Mouse (Mus musculus) heart, embryonic 10.5 days (tissue): ENCODE measurements around the gene Slc25a19. TPM values are rescaled to one million over a fixed set of nuclear protein-coding genes. Genes with fewer than 3 reads are reported as not detected.
A peak's percentile ranks its signal among the peaks of the same experiment; 100 is the strongest.
"Not testable (repeated sequence)": the region's sequence is repeated elsewhere in the genome, so short reads cannot be mapped to it uniquely, and the experiment has no call there.

Experiments used
- DNase-seq: peaks from one replicate; pipeline ENCODE4 v3.0.0-alpha.2; 2017; ENCODE audit warnings: low spot score
- H3K27ac ChIP-seq: fragments of 300-500 bp; sonication (generic); 2 replicates; pipeline ENCODE4 v1.5.1; 2016; ENCODE audit warnings: mild to moderate bottlenecking
- H3K27me3 ChIP-seq: fragments of 300-500 bp; sonication (generic); 2 replicates; pipeline ENCODE4 v1.6.1; 2016; ENCODE audit warnings: mild to moderate bottlenecking; ENCODE audit not compliant: poor library complexity, insufficient read depth, severe bottlenecking
- H3K36me3 ChIP-seq: fragments of 300-500 bp; sonication (generic); 2 replicates; pipeline ENCODE4 v1.6.1; 2016; ENCODE audit warnings: mild to moderate bottlenecking, moderate library complexity
- H3K4me1 ChIP-seq: fragments of 300-500 bp; sonication (generic); 2 replicates; pipeline ENCODE4 v1.6.1; 2016; ENCODE audit warnings: mild to moderate bottlenecking
- H3K4me3 ChIP-seq: fragments of 300-500 bp; sonication (generic); 2 replicates; pipeline ENCODE4 v1.5.1; 2016; ENCODE audit warnings: mild to moderate bottlenecking, moderate library complexity
- H3K9me3 ChIP-seq: fragments of 300-500 bp; sonication (generic); 2 replicates; pipeline ENCODE4 v1.6.1; 2016; ENCODE audit warnings: mild to moderate bottlenecking, moderate library complexity
- WGBS: fragments of 180-500 bp; shearing (Covaris S2); methylation state at CpG from one replicate; pipeline ENCODE4 v1.1.7; 2016; 5-methylcytosine and 5-hydroxymethylcytosine counted together
- polyA plus RNA-seq: library from polyadenylated mRNA; unstranded; fragments of >200 nt; fragmentation: Nextera tagmentation; extraction: Ambion mirVana; gene quantifications from 2 replicates; pipeline ENCODE4 v1.2.1, GENCODE M21; 2016

The Slc25a19 gene
- polyA plus RNA-seq, 1 experiment from 2014 or later, result 33.5 TPM

GRCm38 (mm10) chr11:115653194-115653593, 25.1 kb upstream of the Slc25a19 start:
- 67% methylated on average over 3 of the region's 3 CpGs for WGBS
- Histone ChIP-seq H3K4me1 (peaks cover 25% of the 10 kb centered on the region), H3K9me3 (no peaks in the 10 kb centered on the region), H3K4me3 (no peak overlapping the region), H3K36me3 (peaks cover 35% of the 10 kb centered on the region), H3K27ac (peak overlapping the region; percentile 52; the same call in 1 of the 2 replicates), H3K27me3 (no peaks in the 10 kb centered on the region)
- no peak for DNase-seq

GRCm38 (mm10) chr11:115651680-115652079, 23.6 kb upstream of the Slc25a19 start:
- no peaks in the 10 kb centered on the region for H3K9me3 ChIP-seq
- peaks cover 43% of the 10 kb centered on the region for H3K36me3 ChIP-seq
- WGBS, result 88% methylated on average over 3 of the region's 3 CpGs

GRCm38 (mm10) chr11:115649706-115650105, 21.6 kb upstream of the Slc25a19 start:
- 56% methylated on average over 10 of the region's 10 CpGs for WGBS
- peaks cover 46% of the 10 kb centered on the region for H3K36me3 ChIP-seq
- H3K4me1 ChIP-seq, result peaks cover 25% of the 10 kb centered on the region
- no peaks in the 10 kb centered on the region for H3K9me3 ChIP-seq
- H3K27ac ChIP-seq, result peak overlapping the region; percentile 42; the same call in 1 of the 2 replicates
- H3K4me3 ChIP-seq, result no peak overlapping the region
- no peaks in the 10 kb centered on the region for H3K27me3 ChIP-seq
- DNase-seq, result no peak

More at GRCm38 (mm10) chr11:115651680-115652079, 23.6 kb upstream of the Slc25a19 start:
- DNase-seq, result no peak
- Histone ChIP-seq H3K27ac (no peak overlapping the region), H3K4me1 (peaks cover 25% of the 10 kb centered on the region), H3K4me3 (no peak overlapping the region), H3K27me3 (no peaks in the 10 kb centered on the region)

GRCm38 (mm10) chr11:115647459-115647858, 19.4 kb upstream of the Slc25a19 start:
- Histone ChIP-seq H3K27ac (no peak overlapping the region), H3K9me3 (no peaks in the 10 kb centered on the region), H3K4me1 (peaks cover 14% of the 10 kb centered on the region), H3K36me3 (peaks cover 52% of the 10 kb centered on the region), H3K4me3 (no peak overlapping the region), H3K27me3 (no peaks in the 10 kb centered on the region)
- WGBS, result 54% methylated on average over 6 of the region's 6 CpGs
- DNase-seq, result no peak

GRCm38 (mm10) chr11:115646439-115646838, 18.3 kb upstream of the Slc25a19 start:
- H3K4me3 ChIP-seq, result no peak overlapping the region
- DNase-seq, result no peak
- H3K4me1 ChIP-seq, result peaks cover 12% of the 10 kb centered on the region
- H3K27ac ChIP-seq, result no peak overlapping the region
- peaks cover 52% of the 10 kb centered on the region for H3K36me3 ChIP-seq
- 88% methylated on average over 9 of the region's 9 CpGs for WGBS
- no peaks in the 10 kb centered on the region for H3K9me3 ChIP-seq
- no peaks in the 10 kb centered on the region for H3K27me3 ChIP-seq

GRCm38 (mm10) chr11:115645498-115645897, 17.4 kb upstream of the Slc25a19 start:
- not testable (repeated sequence) for H3K27ac ChIP-seq, H3K9me3 ChIP-seq, DNase-seq, H3K27me3 ChIP-seq, H3K4me3 ChIP-seq
- peaks cover 14% of the 10 kb centered on the region for H3K4me1 ChIP-seq
- 90% methylated on average over 14 of the region's 14 CpGs for WGBS
- peaks cover 52% of the 10 kb centered on the region for H3K36me3 ChIP-seq

- WGBS, result 90% methylated on average over 13 of the region's 13 CpGs
- Histone ChIP-seq H3K27ac (no peak overlapping the region), H3K27me3 (no peaks in the 10 kb centered on the region), H3K9me3 (no peaks in the 10 kb centered on the region), H3K36me3 (peaks cover 44% of the 10 kb centered on the region), H3K4me1 (peaks cover 7% of the 10 kb centered on the region; the same call in 1 of the 2 replicates), H3K4me3 (no peak overlapping the region)
- DNase-seq, result no peak
Observed at GRCm38 (mm10) chr11:115644308-115644707, 16.2 kb upstream of the Slc25a19 start.

- Histone ChIP-seq H3K4me3 (no peak overlapping the region), H3K27me3 (no peaks in the 10 kb centered on the region)
- 71% methylated on average over 10 of the region's 10 CpGs for WGBS
Observed at GRCm38 (mm10) chr11:115643265-115643664, 15.2 kb upstream of the Slc25a19 start.

GRCm38 (mm10) chr11:115642705-115643104, 14.6 kb upstream of the Slc25a19 start:
- DNase-seq, result no peak
- H3K27me3 ChIP-seq, result no peaks in the 10 kb centered on the region

More at GRCm38 (mm10) chr11:115643265-115643664, 15.2 kb upstream of the Slc25a19 start:
- peaks cover 38% of the 10 kb centered on the region for H3K36me3 ChIP-seq
- peaks cover 10% of the 10 kb centered on the region; the same call in 1 of the 2 replicates for H3K4me1 ChIP-seq
- H3K9me3 ChIP-seq, result no peaks in the 10 kb centered on the region
- H3K27ac ChIP-seq, result no peak overlapping the region
- no peak for DNase-seq

GRCm38 (mm10) chr11:115641664-115642036, 13.6 kb upstream of the Slc25a19 start:
- no peak for DNase-seq
- Histone ChIP-seq H3K36me3 (peaks cover 29% of the 10 kb centered on the region), H3K4me1 (peaks cover 10% of the 10 kb centered on the region; the same call in 1 of the 2 replicates), H3K27me3 (no peaks in the 10 kb centered on the region), H3K27ac (no peak overlapping the region), H3K9me3 (no peaks in the 10 kb centered on the region), H3K4me3 (no peak overlapping the region)
- 86% methylated on average over 4 of the region's 4 CpGs for WGBS

More at GRCm38 (mm10) chr11:115642705-115643104, 14.6 kb upstream of the Slc25a19 start:
- Histone ChIP-seq H3K27ac (no peak overlapping the region), H3K4me1 (peaks cover 10% of the 10 kb centered on the region; the same call in 1 of the 2 replicates), H3K4me3 (no peak overlapping the region), H3K36me3 (peaks cover 33% of the 10 kb centered on the region), H3K9me3 (no peaks in the 10 kb centered on the region)
- WGBS, result 92% methylated on average over 2 of the region's 2 CpGs

GRCm38 (mm10) chr11:115640978-115641663, 13.0 kb upstream of the Slc25a19 start:
- no peak for DNase-seq
- WGBS, result 48% methylated on average over 14 of the region's 14 CpGs
- Histone ChIP-seq H3K27ac (no peak overlapping the region), H3K27me3 (no peaks in the 10 kb centered on the region), H3K4me1 (peaks cover 10% of the 10 kb centered on the region; the same call in 1 of the 2 replicates), H3K9me3 (no peaks in the 10 kb centered on the region), H3K36me3 (peaks cover 25% of the 10 kb centered on the region), H3K4me3 (no peak overlapping the region)

GRCm38 (mm10) chr11:115640311-115640828, 12.3 kb upstream of the Slc25a19 start:
- no peak for DNase-seq
- whole genome bisulfite sequencing, result 77% methylated on average over 3 of the region's 4 CpGs
- H3K4me3 ChIP-seq, result no peak overlapping the region
- H3K4me1 ChIP-seq, result peaks cover 10% of the 10 kb centered on the region; the same call in 1 of the 2 replicates
- H3K27ac ChIP-seq, result no peak overlapping the region
- no peaks in the 10 kb centered on the region for H3K9me3 ChIP-seq
- peaks cover 21% of the 10 kb centered on the region for H3K36me3 ChIP-seq
- no peaks in the 10 kb centered on the region for H3K27me3 ChIP-seq

GRCm38 (mm10) chr11:115639540-115639939, 11.4 kb upstream of the Slc25a19 start:
- no peak overlapping the region for H3K4me3 ChIP-seq
- H3K9me3 ChIP-seq, result no peaks in the 10 kb centered on the region
- no peak overlapping the region for H3K27ac ChIP-seq
- DNase-seq, result no peak
- H3K4me1 ChIP-seq, result peaks cover 10% of the 10 kb centered on the region; the same call in 1 of the 2 replicates
- WGBS, result 83% methylated on average over 4 of the region's 4 CpGs
- H3K36me3 ChIP-seq, result peaks cover 13% of the 10 kb centered on the region
- no peaks in the 10 kb centered on the region for H3K27me3 ChIP-seq
